In the genomic region with DNA sequence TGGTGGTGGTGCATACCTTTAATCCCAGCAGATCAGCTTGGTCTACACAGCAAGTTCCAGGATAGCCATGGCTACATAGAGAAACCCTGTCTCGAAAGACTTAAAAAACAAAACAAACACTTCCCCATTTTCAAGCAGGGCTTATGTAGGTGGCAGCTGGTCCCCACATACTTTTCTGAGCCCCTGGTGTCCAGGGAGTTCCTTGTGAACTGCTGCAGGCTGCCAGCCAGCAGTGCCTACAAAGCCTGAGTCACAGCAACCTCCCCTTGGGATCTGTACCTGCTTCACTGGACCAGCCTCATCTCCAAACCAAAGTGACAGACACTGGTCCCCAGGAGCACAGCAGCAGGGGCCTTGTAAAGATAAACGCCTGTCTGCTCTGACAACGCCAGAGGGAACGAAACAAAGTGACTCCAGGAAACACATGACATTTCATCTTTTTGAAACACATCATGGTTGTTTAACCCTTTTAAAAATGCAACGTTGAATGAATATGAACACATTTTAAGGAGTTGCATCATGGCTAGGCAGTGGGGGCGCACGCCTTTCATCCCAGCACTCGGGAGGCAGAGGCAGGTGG, we compare ENCODE assay signal across 1 mouse cellular context.
TF ChIP-seq lines count a peak whose summit lies in the region.

No protein-coding gene starts in this region.

TF ChIP-seq in CH12.LX, 34 proteins besides CTCF, POLR2A, EP300 and RAD21:
- TF ChIP-seq POLR2AphosphoS2 (IDR thresholded peaks at IDR 0.05; ENCODE audit: low read depth, low read length) (no peak), NRF1 (IDR thresholded peaks at IDR 0.05; ENCODE audit: low read depth, low read length) (no peak), SIN3A (IDR thresholded peaks at IDR 0.05; ENCODE audit: low read length) (no peak), E2F4 (IDR thresholded peaks at IDR 0.05; ENCODE audit: insufficient replicate concordance, low read depth, low read length) (no peak), MEF2A (IDR thresholded peaks at IDR 0.05; ENCODE audit: borderline replicate concordance, low read depth, low read length) (no peak), MYC (IDR thresholded peaks at IDR 0.05; ENCODE audit: low read depth, low read length) (no peak), MAZ (IDR thresholded peaks at IDR 0.05; ENCODE audit: low read depth, low read length) (no peak), PAX5 (IDR thresholded peaks at IDR 0.05; ENCODE audit: low read length) (no peak), IRF4 (IDR thresholded peaks at IDR 0.05; ENCODE audit: low read depth, low read length) (no peak), ZMIZ1 (IDR thresholded peaks at IDR 0.05; ENCODE audit: low read depth, low read length) (no peak)
TF ChIP-seq in CH12.LX: peak in this region for 0.
